Mouse (Mus musculus) hindbrain, embryonic 14.5 days (tissue): ENCODE measurements at regions not wholly inside any gene's neighbourhood (a gene's known extent, or its start where the extent isn't known, plus 50 kb on each side); places are given as distances from the start of the nearest gene placed in this dataset.
"Not testable (repeated sequence)": the region's sequence is repeated elsewhere in the genome, so short reads cannot be mapped to it uniquely, and the experiment has no call there.

Experiments used
- ATAC-seq: fragments of 200-750 bp; cut with Nextera tagmentation; 2 replicates; pipeline ENCODE4 v1.8.0; 2017; ENCODE audit warnings: moderate number of reproducible peaks, mild to moderate bottlenecking, moderate TSS enrichment, moderate library complexity; ENCODE audit not compliant: low FRiP score
- DNase-seq: peaks from one replicate; pipeline ENCODE4 v3.0.0-alpha.2; 2015; ENCODE audit warnings: low spot score
- H3K27ac ChIP-seq: fragments of 300-500 bp; sonication (generic); 2 replicates; pipeline ENCODE4 v1.5.1; 2014; ENCODE audit warnings: mild to moderate bottlenecking, moderate library complexity
- H3K27me3 ChIP-seq: fragments of 300-500 bp; sonication (generic); 2 replicates; pipeline ENCODE4 v1.6.1; 2014; ENCODE audit warnings: mild to moderate bottlenecking, low read length, mixed read lengths; ENCODE audit not compliant: control insufficient read depth, insufficient read depth
- H3K36me3 ChIP-seq: fragments of 300-500 bp; sonication (generic); replicated peaks from 2 replicates; pipeline ENCODE4 v1.6.1; 2014; ENCODE audit not compliant: control insufficient read depth, insufficient read depth
- H3K4me1 ChIP-seq: fragments of 300-500 bp; sonication (generic); replicated peaks from 2 replicates; pipeline ENCODE4 v1.6.1; 2014; ENCODE audit warnings: antibody characterized with exemption, low read length, mixed read lengths; ENCODE audit not compliant: control insufficient read depth, insufficient read depth
- H3K4me2 ChIP-seq: fragments of 300-500 bp; sonication (generic); replicated peaks from 2 replicates; pipeline ENCODE4 v1.6.1; 2014; ENCODE audit warnings: mild to moderate bottlenecking, moderate library complexity
- H3K4me3 ChIP-seq: fragments of 300-500 bp; sonication (generic); replicated peaks from 2 replicates; pipeline ENCODE4 v1.5.1; 2014; ENCODE audit warnings: mild to moderate bottlenecking, low read length
- H3K9ac ChIP-seq: fragments of 300-500 bp; sonication (generic); 2 replicates; pipeline ENCODE4 v1.6.1; 2014
- H3K9me3 ChIP-seq: fragments of 300-500 bp; sonication (generic); 2 replicates; pipeline ENCODE4 v1.6.1; 2016; ENCODE audit warnings: low read length; ENCODE audit not compliant: control insufficient read depth
- WGBS: fragments of 180-500 bp; shearing (Covaris S2); extraction: QIAGEN DNeasy Blood & Tissue Kit; methylation state at CpG from one replicate; pipeline ENCODE4 v1.1.7; 2014; 5-methylcytosine and 5-hydroxymethylcytosine counted together

DNA sequence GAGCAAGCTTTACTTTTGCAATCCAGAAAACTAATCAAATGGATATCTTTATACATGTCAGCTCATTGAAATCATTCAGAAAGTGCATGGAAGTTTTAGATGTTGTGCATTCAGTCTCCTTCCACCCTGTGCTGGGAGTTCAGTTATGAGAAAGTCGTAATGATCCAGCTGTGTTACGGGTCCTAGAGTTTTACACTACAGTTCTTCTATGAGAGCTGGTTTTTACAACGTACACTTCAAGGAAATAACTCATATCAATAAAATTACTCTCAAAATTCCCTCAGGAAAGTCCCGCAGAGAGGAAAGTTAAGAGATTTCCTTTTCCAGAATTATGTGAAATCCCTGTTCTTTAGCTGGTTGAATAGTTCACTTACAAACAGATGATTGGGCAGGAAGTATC, 418.1 kb upstream of the Slc10a2 start:
- H3K4me1 ChIP-seq: no peaks in the 10 kb centered on the region
- WGBS: 86% methylated on average over 4 of the region's 4 CpGs
- no peak overlapping the region for H3K27ac ChIP-seq
- H3K4me3 ChIP-seq: no peak overlapping the region
- H3K27me3 ChIP-seq: no peaks in the 10 kb centered on the region
- no peak for DNase-seq
- no peak for ATAC-seq
- no peaks in the 10 kb centered on the region for H3K9me3 ChIP-seq
- no peak overlapping the region for H3K4me2 ChIP-seq
- no peaks in the 10 kb centered on the region for H3K36me3 ChIP-seq
- no peak overlapping the region for H3K9ac ChIP-seq

DNA sequence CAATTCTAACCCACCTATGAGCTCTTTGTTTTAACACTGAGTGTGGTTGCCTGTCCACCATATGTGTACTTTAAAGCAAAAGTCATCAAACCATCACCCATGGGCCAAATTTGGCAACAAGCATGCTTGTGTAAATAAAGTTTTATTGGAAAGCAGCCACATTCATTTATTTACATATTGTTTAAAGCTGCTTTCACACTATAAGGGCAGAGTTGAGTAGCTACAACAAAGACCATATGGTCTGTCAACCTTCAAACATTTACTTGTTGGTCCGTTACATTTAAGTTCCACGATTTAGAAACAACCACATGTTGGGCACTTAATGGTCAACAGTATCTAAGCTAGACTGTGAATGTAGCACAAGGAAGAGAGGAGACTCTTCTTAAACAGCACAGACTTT, 390.7 kb upstream of the Slc10a2 start:
- Histone ChIP-seq H3K4me3 (no peak overlapping the region), H3K9me3 (no peaks in the 10 kb centered on the region), H3K27ac (no peak overlapping the region), H3K4me2 (no peak overlapping the region), H3K4me1 (no peaks in the 10 kb centered on the region), H3K36me3 (no peaks in the 10 kb centered on the region), H3K9ac (no peak overlapping the region), H3K27me3 (no peaks in the 10 kb centered on the region)
- DNase-seq (no peak), ATAC-seq (no peak)
- 84% methylated on average over 2 of the region's 2 CpGs for WGBS

DNA sequence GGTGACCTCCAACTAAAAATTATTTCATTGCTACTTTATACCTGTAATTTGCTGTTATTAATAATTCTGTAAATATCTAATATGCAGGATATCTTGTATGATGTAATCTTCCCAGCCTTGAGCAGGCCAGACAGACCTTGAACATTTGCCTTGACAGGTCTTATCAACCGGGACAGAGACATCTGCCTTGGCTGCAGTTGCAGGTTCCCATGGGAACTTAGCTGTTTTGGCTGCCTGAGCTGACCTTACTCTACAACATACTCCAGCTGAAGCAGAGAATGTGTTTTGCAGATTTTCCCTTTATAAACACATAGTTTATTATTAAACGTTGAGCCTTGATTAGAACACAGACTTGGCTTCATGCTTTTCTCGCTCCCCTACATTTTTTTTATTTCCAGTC, 385.3 kb upstream of the Slc10a2 start:
- no peak overlapping the region for H3K9ac ChIP-seq
- no peaks in the 10 kb centered on the region for H3K4me1 ChIP-seq
- H3K9me3 ChIP-seq: no peaks in the 10 kb centered on the region
- H3K36me3 ChIP-seq: no peaks in the 10 kb centered on the region
- no peaks in the 10 kb centered on the region for H3K27me3 ChIP-seq
- ATAC-seq (no peak), DNase-seq (no peak)
- H3K27ac ChIP-seq: no peak overlapping the region
- 85% methylated on average over 3 of the region's 3 CpGs for WGBS
- no peak overlapping the region for H3K4me2 ChIP-seq
- H3K4me3 ChIP-seq: no peak overlapping the region

DNA sequence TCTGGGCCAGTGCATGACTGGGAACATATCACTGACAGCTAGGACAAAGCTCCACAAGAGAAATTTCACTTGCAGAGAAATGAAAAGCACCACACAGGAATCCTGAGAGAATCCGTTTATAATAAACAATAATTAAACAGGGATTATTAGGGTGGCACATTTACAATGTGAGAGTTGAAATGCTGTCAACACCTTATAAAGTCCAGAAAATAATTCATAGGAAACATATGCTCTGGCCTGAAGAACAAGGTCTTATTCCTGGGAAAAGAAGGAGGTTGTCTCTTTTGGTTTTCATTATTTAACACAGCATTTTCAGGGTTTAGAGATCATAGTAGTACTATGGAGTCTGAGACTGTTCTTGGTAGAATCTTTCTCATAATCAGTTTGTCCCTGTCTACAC, 377.8 kb upstream of the Slc10a2 start:
- H3K36me3 ChIP-seq: no peaks in the 10 kb centered on the region
- H3K4me3 ChIP-seq: no peak overlapping the region
- 91% methylated on average over 1 of the region's 1 CpGs for WGBS
- H3K9me3 ChIP-seq: no peaks in the 10 kb centered on the region
- H3K27me3 ChIP-seq: no peaks in the 10 kb centered on the region
- ATAC-seq (no peak), DNase-seq (no peak)
- no peaks in the 10 kb centered on the region for H3K4me1 ChIP-seq
- no peak overlapping the region for H3K9ac ChIP-seq
- H3K27ac ChIP-seq: no peak overlapping the region
- H3K4me2 ChIP-seq: no peak overlapping the region

DNA sequence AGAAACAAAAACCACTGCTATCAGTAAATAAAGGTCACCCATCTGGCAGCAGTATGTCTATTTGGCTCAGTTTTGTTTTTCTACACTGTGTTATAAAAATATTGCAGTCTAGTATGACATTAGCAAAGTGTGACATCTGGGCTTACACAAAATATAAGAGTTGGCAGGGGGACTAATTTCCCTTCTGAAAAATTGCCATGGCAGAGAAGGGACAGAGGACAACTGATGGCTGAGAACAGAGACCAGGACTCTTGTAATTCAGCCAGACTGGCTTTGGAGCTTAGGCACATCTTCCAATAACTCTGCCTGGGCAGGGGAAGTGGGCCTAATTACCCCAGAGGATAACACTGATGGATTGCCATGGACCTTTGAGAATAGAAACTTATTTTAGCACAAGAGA, 367.8 kb upstream of the Slc10a2 start:
- Histone ChIP-seq H3K36me3 (no peaks in the 10 kb centered on the region), H3K27ac (no peak overlapping the region), H3K27me3 (no peaks in the 10 kb centered on the region), H3K9me3 (no peaks in the 10 kb centered on the region), H3K4me3 (no peak overlapping the region), H3K9ac (no peak overlapping the region), H3K4me1 (no peaks in the 10 kb centered on the region), H3K4me2 (no peak overlapping the region)
- no peak for ATAC-seq
- no peak for DNase-seq

DNA sequence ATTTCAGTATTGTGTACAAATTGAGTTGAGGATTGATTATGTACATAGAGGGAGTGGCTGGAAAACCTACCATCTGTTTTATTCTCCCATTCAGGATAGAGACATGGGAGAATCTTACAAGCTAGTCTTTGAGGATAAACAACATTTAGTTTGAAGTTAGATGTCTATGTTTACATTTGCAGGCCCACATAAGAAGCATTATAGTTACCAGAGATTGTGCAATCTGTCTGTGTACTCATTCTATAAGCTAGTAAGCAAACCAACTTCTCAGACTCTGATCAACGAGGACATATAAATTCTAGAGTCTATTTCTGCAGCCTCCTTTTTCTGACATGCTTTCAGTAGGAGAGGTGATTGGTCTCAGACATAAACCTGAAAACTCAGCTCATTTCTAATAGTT, 367.4 kb upstream of the Slc10a2 start:
- no peak overlapping the region for H3K4me3 ChIP-seq
- DNase-seq: no peak
- no peaks in the 10 kb centered on the region for H3K4me1 ChIP-seq
- H3K27me3 ChIP-seq: no peaks in the 10 kb centered on the region
- WGBS: 95% methylated on average over 1 of the region's 1 CpGs
- ATAC-seq: no peak
- no peaks in the 10 kb centered on the region for H3K9me3 ChIP-seq
- H3K27ac ChIP-seq: no peak overlapping the region
- no peak overlapping the region for H3K4me2 ChIP-seq
- no peaks in the 10 kb centered on the region for H3K36me3 ChIP-seq
- no peak overlapping the region for H3K9ac ChIP-seq

DNA sequence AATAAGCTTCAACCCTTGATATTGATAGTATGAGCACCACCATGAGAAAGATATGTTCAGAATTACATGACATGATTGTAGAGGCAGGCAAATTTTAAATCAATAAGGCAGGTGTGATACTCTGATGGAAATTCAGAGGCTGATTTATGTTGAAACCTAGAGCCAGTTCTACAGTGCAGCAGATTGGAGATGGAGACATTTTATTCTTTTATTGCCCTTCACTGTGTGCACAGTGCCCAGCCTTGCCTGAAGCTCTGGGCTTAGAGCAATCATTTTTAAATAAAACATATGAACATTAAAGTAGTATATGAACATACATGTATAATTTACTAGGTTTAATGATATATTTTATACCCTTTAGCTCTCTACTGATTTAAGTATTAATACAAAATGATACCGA, 352.5 kb upstream of the Slc10a2 start:
- ATAC-seq: no peak
- H3K4me3 ChIP-seq: no peak overlapping the region
- no peak overlapping the region for H3K27ac ChIP-seq
- H3K9ac ChIP-seq: no peak overlapping the region
- no peaks in the 10 kb centered on the region for H3K36me3 ChIP-seq
- H3K9me3 ChIP-seq: no peaks in the 10 kb centered on the region
- 92% methylated on average over 1 of the region's 1 CpGs for WGBS
- no peaks in the 10 kb centered on the region for H3K4me1 ChIP-seq
- no peaks in the 10 kb centered on the region for H3K27me3 ChIP-seq
- DNase-seq: no peak
- H3K4me2 ChIP-seq: no peak overlapping the region

DNA sequence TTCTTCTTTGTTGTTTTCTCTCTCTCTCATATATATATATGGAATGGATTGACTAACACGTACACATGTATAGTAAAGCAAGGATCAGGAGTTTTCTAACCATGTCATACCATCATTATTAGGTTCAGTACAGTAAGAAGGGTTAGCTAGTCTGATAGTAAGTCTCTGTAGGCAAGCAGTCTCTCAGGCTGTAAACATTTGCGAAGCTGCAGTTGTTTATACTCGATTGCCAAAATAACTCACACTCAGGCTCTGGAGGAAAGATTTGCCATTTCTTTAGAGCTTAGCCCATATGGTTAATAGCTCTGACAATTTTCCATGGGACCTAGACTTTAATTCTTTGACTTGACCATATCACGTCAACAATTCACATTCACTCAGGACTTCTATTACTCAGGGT, 348.3 kb upstream of the Slc10a2 start:
- DNase-seq: no peak
- H3K4me1 ChIP-seq: no peaks in the 10 kb centered on the region
- ATAC-seq: no peak
- H3K4me3 ChIP-seq: no peak overlapping the region
- H3K27ac ChIP-seq: no peak overlapping the region
- H3K4me2 ChIP-seq: no peak overlapping the region
- H3K9ac ChIP-seq: no peak overlapping the region
- H3K9me3 ChIP-seq: no peaks in the 10 kb centered on the region
- WGBS: 96% methylated on average over 4 of the region's 4 CpGs
- no peaks in the 10 kb centered on the region for H3K27me3 ChIP-seq
- no peaks in the 10 kb centered on the region for H3K36me3 ChIP-seq

DNA sequence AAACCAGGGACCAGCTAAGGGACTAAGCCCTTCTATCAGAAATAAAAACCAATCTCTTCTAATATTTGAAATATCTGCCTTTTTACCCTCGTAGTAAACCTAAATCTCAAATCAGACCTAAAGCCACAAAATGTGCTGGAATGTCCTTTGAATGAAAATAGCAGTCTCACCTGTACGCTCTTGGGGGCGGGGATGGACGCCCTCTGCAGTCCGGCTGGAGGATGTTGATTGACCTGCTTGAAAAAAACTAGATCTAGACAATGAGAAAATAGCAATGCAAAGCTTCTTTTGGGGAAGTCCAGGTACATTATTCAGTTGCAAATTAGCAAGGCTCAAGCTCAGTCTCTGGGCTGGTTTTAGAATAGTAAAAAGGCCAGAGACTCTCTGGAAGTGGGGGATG, 337.1 kb upstream of the Slc10a2 start:
- H3K4me2 ChIP-seq, H3K9ac ChIP-seq, H3K9me3 ChIP-seq, H3K4me1 ChIP-seq, H3K36me3 ChIP-seq, DNase-seq, H3K27ac ChIP-seq, ATAC-seq, H3K27me3 ChIP-seq, H3K4me3 ChIP-seq: not testable (repeated sequence)
- 90% methylated on average over 5 of the region's 5 CpGs for WGBS

DNA sequence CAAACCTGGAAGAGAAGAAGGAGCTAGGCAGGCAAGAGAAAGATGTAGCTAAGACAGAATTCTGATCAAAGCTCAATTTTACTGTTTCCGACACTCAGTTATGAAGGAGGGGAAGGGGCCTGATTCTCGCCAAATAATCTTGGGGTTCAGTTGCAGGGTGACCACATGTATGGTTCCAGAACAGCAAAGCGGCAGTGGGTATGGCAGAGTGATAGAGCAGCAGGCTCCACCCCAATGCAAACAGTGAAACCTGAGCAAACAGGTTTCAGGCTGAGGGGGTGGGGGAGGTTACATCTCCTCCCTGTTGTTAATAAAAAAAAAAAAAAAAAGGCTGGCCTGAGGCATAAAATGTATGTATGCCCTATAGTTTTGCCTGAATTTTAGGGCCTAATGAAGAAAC, 335.3 kb upstream of the Slc10a2 start:
- H3K9me3 ChIP-seq, H3K27me3 ChIP-seq, H3K36me3 ChIP-seq, H3K9ac ChIP-seq, DNase-seq, H3K4me1 ChIP-seq, H3K27ac ChIP-seq, ATAC-seq, H3K4me3 ChIP-seq, H3K4me2 ChIP-seq: not testable (repeated sequence)
- WGBS: 93% methylated on average over 3 of the region's 3 CpGs
